Mouse (Mus musculus): ENCODE data around the gene Trappc2l.

Gene Trappc2l

DNA sequence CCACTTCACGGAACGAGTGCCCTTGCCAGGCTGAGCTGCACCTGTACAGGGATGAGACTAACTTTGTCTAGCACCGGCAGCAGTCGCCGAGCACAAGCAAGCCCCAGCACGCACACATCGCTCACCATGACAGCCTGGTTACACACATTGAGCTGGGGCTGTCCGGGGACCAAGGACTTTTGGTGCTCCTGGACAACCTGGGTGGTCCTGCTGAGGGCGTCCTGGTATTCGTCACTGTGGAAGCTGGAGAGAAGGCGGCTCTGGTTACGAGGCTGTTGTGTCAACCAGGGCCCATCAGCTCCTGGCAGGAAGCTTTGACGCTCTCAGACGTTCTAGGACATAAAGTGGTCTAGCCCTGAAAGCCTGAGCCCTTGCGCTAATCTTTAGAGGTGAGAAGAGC, 30.5 kb upstream of the Trappc2l start:
- no peak for DNase-seq (ENCODE audit: low read depth)

DNA sequence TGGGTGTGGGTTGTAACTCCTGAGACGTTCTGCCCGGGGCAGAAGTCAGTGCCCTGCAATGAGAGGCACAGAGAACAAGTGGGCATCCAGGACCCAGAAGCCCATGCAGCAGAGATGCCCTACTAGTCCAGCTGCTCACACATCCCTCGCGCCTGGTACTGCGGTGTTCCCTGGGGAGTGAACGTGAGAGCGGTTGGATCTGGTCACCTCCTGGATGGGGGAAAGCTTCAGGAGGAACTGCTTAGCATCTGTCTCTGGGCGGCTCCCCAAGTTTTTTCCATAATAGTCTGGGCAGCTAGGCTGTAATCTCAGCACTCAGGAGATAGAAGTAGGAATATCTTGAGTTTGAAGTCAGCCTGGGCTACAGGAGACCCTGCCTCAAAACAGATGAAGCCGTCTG, 26.5 kb upstream of the Trappc2l start:
- no peak for DNase-seq (ENCODE audit: low read depth)

DNA sequence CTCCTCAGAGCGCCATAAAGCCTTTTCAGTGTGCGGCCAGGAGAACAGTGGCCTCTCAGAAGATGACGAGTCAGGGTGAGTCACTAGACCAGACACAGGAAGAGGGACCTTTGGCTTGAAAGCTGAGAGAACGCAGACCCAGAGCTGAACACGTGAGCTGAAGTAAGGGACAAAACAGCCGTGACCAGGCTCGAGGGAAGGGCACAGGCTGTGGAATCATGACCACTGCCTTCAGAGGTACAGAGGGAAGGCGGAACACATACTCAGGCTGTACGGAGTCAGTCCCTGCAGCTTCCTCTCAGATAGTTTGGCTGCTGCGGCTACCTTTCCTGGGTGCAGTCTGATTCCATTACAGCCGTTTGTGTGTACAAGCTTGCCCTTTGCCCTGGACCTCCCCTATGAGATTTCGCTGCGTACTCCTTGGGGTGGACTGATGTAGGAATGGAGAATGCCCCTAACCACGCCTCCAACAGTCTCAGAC, 26.0 kb upstream of the Trappc2l start:
- peak; percentile 33 for DNase-seq (ENCODE audit: low read depth)

DNA sequence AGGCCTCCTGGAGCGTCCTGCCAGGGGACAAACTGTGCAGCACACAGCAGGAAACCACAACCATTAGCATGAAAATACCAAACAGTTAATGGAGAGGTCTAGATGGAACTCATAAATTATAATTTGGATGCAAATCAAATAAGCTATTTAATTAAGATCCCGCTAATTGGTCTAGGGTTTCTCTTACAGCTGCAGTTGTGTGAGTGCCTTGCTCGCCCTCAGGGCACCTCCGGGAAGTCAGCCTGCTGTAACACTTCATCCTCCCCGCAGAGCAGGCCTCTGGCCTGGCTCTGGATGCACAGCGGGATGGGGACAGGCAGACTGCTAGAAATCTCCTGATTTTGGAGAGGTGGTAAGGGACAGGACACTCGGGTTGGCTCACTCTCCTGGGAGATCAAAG, 25.3 kb upstream of the Trappc2l start:
- no peak for DNase-seq (ENCODE audit: low read depth)

DNA sequence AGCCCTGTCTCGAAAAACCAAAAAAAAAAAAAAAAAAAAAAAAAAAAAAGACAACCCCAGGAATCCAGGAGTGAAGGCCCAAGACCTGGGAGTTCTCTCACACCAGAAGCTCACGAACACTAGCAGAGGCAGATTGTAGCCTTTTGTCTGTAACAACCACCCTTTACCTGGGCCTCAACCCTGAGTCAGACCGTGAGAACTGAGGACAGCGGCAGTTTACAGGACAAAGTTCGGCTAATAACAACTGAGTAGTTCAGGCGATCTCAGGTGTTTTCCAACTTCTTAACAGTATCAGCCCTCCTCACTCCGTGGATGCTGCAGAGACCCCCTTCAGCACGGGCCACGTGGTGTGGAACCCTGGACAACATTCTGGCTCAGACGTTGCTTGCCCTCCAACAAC, 24.7 kb upstream of the Trappc2l start:
- DNase-seq (ENCODE audit: low read depth): no peak

DNA sequence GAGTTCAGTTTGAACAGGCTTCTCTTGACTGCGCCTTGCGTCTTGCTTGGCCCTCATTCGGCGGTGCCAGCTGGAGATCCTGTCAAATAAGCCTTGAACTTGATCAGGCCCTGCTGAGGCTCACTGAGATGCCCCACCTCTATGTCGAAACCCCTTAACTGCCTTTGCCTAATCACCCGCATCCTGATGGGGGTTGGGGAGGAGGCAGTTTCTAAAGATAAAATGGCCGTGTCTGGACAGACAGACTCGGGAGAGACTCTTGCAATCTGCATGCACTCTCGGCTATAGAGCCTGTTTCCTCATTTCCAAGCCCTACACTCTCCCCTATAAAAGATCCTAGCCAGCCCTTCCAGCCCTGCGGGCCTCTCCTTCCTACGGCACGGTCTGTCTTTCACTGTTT, 18.2 kb upstream of the Trappc2l start:
- DNase-seq (ENCODE audit: low read depth): no peak

DNA sequence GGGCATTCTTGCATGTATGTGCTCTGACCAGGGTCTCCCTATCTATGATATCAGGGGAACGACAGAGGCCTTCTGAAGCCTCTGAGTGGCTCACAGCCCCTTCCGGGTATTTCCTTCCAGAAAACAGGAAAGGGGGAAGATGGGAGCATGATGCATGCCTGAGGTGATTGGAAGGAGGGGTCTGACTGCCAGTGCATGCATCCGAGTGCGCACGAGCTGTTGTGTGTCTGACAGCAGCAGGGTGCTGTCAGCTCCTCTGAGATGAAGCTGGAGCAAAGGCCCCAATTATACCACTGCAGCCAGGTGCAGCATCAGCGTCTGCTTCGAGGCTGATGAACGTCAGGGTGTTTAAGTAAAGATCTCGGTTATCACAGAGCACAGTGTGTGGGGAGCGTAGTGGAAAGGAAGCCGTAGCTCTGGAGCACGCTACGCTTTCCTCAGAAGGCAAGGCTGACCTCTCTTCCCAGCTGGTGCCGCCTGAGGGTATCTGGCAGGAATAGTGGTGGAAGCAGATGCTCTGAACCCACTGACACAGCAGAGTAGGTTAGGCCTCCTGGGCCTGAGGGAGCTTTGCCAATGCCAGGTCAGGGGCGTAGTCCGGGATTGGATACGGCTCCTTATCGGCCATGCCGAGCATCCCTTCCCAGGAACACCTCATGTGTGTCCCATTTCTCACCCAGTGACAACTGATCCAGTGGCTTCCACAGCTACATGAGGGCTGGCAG, 17.5 kb upstream of the Trappc2l start:
- no peak for DNase-seq (ENCODE audit: low read depth)

DNA sequence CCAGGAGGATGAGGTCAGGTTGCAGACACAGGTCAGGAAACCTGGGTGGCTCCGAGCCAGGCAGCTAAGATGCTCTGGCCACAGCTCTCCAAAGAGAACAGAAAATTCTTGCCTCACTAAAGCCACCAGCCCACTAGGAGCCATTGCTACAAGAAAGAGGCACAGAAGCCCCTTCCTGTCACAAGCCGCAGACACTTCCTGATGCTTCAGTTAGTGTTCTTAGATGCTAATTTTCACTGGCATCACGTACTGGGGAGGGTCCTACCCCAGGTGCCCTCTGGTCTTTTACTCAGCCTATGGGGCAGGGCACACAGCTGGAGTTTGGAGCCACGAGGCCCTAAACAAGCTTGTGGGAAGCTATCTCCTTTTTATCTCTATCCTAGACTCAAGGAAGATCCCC, 15.4 kb upstream of the Trappc2l start:
- no peak for DNase-seq (ENCODE audit: low read depth)

DNA sequence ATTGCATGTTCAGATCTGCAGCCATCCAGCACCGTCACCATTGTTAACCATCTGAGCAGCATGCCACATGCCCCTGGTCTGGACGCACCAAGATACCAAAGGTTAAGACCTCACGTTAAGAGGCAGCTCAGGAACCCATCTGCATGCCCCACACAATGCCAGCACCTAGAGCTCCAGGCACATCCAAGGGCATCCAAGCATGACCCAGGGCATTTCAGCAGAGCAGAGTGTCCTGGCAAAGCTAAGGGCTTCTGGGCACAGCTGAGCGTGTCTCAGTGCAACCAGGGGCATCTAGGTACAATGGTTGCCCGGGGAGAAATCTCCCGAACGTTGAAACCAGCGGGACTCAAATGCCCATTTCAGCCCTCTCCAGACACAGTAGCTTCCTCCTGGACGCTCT, 10.8 kb upstream of the Trappc2l start:
- DNase-seq (ENCODE audit: low read depth): no peak

DNA sequence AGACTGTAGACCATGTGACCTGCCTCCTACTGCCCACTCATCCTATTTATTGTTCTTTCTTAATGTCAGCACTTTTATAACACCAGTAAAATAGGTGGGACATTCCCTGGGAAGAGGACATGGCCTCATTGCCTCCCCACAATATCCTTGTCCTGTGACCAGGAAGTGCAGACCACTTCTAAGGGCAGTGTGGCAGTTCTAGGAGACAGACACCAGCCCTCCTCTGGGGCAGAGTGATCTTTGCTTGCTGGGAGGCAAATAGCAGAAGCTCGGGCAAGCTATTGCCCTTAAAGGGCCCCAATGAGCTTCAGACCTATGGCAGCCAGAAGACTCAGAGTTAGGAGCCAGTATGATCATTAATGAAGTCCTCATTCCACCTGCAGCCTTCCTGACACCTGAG, 6.8 kb upstream of the Trappc2l start:
- no peak for DNase-seq (ENCODE audit: low read depth)

DNA sequence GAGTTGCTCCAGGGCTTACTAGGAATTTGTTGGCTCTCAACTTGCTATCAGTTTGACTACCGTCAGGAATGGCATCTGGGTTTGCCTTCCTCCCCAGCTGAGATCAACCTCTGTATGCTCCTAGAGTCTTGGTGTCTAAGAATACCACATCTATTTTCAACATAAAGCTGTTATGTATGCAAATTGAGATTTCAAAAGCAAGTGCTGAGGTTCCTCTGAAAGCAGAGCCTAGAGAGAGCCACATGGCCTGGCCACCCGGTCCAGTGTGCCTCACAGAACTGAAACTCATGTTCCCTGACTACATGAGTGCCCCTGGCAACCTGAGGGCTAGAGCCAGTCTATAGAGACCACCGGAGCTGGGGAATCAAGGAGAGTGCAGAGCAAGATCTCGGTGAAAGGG, 6.1 kb upstream of the Trappc2l start:
- DNase-seq (ENCODE audit: low read depth): no peak

DNA sequence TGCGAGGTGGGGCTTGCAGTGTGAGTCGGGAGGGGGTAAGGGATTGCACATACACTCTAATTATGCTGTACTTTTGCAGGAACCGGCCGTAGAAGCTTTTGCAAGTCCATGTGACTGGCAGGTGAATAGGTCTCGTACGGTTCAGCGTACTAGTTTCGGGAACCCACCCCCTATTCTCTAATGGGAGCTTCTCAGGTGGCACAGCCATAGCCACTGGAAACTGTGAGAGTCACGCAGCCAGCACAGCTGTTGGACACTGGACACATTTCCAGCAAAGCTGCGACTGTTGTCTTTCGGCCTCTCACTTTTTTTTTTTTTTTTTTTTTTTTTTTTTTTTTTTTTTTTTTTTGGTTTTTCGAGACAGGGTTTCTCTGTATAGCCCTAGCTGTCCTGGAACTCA, 4.6 kb upstream of the Trappc2l start:
- no peak for DNase-seq (ENCODE audit: low read depth)

DNA sequence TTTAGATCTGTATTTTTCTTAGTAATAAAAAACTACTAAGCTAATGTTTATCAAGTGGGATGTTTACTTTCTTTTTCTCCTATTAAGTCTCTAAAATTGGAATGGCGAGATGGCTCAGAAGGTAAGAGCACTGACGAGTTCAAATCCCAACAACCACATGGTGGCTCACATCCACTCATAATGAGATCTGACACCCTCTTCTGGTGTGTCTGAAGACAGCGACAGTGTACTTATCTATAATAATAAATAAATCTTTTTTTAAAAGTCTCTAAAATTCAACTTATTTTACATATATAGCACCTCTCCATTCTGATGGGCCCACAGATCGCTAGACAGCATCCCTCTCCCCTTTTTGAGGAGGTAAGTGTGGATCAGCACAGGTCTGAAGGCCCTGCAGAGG, 1.2 kb upstream of the Trappc2l start:
- no peak for DNase-seq (ENCODE audit: low read depth)

DNA sequence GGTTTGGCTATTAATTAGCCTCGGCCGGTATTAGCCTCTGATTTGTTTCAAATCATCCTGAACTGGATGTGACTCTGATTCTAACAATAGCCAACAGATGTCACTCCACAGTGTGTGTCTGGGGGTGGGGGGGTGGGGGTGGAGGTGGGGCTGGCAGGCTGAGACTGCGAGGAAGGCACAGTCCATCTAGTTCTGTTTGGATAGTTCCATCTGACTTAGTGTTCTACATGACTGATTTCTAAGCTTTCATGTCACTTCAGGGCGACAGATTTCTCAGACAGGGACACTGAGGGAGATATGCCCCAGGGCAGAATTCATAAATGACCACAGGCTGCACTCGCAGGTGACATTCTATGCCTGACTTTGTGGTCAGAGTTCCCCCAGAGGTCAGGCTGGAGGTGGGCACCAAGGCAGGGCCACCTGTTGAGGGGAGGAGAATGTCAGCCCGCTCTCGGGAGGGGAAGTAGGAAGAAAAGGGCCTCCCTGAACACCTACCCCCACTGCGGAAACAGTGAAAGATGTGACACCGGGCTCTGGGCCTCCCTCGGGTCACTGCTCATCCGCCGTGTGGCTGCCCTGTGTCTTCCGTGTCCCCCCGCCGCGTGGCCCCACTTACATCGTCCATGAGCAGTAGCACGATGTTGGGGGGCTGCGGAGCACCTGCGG, 695 bp upstream of the Trappc2l start:
- no peak for DNase-seq (ENCODE audit: low read depth)

DNA sequence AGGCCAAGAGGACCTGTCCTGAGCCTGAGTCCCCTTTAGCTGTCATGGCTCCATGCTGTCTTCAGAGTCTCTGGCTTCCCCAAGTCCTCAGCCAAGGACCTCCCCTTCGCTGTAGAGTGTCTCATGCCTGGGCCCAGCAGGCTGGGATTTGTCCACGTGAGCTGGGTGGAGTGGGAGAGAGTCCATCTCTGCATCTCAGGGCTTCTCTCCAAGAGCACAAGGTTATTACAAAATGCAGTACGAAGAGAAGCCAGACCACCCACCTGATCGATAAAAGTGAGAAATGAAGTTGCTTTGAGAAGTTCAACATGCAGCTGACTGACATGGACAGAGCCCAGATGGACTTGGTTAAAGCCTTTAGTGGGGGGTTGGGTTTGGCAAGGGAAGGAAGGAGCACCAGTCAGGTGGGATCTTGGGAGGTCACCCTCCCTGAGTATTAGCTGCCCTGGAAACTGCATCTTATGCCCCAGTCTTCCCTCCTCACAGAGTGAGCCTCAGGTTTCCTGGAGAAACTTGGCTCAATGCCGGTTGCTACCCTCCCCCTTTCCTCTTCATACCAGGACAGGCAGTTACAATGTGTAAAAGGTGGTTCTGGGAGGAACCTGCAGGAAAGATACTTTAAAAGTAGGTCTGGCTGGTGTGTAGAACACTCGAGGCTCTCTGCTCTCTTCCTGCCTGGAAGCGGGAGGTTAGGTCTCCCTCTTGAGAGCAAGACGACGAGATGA, 4.9 kb downstream of the Trappc2l start:
- DNase-seq (ENCODE audit: low read depth): peak; percentile 8

DNA sequence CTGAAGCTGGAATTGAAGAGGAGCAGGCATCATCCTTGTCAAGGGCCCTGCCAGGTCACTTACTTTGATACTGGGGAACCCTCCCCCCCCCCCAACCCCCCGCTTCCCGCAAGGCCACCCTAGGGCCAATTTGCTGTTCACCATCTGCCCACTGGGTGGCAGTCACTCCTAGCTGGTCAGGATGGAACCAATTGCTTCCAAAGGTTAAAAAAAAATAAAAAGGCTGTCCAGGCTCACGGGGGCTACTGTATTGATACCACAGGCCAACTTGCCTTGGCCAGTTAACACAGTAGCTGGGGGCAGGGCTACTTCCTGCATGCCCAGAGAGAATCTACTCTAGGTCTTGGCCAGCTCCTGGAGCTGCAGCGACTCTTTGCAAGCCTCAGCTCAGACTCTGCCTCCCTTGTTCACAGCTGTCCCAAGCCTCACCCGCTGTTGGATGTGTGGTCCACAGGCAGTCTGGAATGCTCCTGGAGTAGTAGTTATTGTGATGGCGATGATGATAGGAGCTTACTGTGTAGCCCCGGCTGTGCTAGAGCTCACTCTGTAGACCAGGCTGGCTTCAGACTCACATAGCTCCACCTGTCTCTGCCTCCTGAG, 6.6 kb downstream of the Trappc2l start:
- DNase-seq (ENCODE audit: low read depth): peak; percentile 57

DNA sequence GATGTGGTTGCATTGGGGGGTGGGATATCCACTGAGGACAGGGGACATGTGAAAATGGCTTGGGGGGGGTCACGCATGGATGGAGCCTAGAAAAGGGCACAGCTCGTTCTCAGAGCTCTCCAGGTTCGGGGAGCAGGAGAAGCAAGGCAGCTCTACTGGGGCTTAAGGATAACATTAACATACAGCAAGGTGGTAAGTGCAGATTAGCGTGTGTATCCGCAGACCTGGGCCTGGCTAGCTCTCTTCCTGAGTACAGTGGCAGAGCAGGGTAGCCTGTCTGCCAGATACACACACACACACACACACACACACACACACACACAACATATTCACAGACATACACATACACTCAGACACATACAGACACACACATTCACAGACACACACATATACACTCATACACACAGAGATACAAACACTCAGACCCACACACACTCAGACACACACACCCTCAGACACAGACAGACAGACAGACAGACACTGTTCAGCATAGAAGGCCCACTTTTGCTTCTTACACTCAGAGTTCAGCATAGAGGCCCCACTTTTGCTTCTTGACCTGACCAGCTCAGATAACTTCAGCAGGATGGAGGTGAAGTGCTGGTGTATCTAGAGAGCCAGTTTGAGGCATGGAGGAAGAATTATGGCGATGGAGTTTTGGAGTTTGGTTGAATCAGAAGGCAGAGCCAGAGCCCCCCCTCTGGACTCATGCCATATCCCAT, 7.4 kb downstream of the Trappc2l start:
- no peak for DNase-seq (ENCODE audit: low read depth)

DNA sequence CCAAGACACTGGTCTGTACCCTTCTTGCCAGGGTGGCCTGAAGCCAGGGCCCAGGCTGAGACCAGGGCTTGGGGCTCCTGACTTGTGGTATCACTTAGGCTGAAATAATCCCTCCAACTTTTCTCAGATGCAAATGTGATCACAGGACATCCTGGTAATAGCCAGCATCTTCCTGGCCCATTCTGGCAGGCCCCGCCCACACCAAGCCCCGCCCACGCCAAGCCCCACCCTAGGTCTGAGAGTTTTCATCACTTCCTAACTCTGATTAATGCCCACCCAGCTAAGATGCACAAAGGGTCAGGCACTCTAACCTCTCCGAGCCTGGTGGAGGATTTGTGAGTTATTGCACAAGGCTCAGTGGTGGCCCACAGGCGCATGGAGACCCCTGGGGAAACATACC, 9.0 kb downstream of the Trappc2l start:
- no peak for DNase-seq (ENCODE audit: low read depth)

DNA sequence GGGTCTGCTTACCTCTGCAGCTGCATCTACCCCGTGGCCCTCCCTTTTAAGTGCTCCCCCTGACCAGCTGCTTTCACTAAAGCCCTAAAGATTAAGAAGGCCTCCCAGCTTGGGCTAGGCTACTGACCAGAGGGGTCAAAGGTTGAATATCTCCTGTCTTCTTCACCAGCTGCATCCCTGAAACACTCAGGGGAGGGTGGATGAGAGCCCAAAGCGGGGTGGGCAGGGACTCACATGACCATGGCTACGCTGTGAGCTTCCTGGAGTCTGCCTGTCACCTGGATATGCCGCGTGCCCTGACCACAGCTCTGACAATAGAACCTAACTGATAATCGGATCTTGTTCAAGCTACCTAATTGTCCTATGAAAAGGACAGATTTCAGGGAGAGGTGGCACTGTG, 11.3 kb downstream of the Trappc2l start, which contains the start of gene Pabpn1l:
Gene Pabpn1l, minus strand, starts transcription at position 13 of the 400 bp plus-strand sequence.
- no peak for DNase-seq (ENCODE audit: low read depth)

DNA sequence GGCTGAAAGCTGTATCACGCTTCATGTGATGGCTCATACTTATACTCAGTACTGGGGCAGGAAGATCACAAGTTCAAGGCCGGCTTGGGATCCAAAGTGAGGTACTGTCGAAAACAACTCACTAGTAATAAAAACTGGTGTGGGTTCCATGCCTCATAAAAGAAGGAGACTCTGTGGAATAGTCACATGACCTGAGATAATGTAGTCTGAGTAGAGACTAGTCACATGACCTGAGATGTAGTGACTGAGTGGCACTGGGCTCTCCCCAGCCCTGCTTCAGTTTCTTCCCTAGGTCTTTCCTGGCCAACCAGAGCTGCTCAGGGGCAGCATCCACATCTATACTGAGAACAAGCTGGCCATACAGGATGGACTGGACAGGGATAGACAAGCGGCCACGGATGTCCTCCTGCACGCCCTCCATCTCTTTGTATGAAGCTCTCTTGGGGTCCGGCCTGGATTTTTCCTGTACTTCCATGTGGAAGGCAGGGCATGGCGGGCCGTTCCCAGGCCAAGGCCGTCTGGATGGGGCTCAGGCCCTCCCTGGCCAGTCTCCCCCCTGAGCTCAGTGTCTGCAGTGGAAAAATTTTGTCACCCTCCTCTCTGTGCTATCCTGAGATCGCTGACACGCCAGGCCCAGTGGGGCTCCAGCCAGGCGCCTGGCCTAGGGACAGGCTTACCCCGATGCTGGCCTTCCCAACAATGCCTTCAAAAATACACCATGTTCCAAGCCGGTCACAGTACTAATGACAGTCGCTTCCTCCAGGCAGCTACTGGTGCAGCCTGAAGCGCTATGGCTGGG, 12.6 kb downstream of the Trappc2l start:
- no peak for DNase-seq (ENCODE audit: low read depth)

DNA sequence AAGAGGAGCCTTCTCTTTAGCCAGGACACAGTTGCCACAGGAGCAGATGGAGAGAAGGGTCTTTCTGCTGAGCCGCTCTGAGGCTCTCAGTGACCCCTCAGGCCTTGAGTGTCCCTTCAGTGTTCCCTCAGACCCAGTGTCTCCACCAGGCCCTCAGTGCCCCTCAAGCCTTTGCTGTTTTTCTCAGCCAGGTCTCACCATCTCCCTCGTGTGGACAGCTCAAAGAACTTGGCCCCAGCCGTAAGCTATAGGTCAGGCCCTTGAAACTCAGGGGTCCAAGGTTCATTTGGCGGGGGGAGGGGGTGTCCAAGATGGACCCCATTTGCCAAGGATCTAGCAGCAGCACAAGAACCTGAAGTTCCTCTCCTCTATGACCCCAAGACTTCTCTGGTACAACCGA, 13.2 kb downstream of the Trappc2l start:
- DNase-seq (ENCODE audit: low read depth): no peak

Measured in fibroblast of lung, adult 2 months (primary cell).